Mouse (Mus musculus): ENCODE results near the gene Ccdc151. TPM values are rescaled to one million over a fixed set of nuclear protein-coding genes. Genes with fewer than 3 reads are reported as not detected.

Ccdc151 gene
- polyA plus RNA-seq (2014; fragmentation: Nextera tagmentation; extraction: Ambion mirVana), result 5.5 and 5.7 TPM in 2 replicates

GRCm38 (mm10) chr9:22002194-22003162, at the start of gene Ccdc151, which contains the start of gene Prkcsh:
Gene Ccdc151, minus strand, starts transcription at chr9:22002634.
Gene Prkcsh, plus strand, starts transcription at chr9:22002806.
- 5% methylated on average over 57 of the region's 57 CpGs for WGBS
- H3K27ac ChIP-seq (ENCODE audit: low read depth, low read length), result peak within 1 kb of the TSS; percentile 58
- H3K36me3 ChIP-seq (ENCODE audit: control insufficient read depth, insufficient read depth, low read length), result peaks cover 4% of the 10 kb centered on the region; the same call in 1 of the 2 replicates
- H3K4me1 ChIP-seq (replicated peaks; ENCODE audit: control insufficient read depth, insufficient read depth, low read length), result peaks cover 5% of the 10 kb centered on the region
- no peaks in the 10 kb centered on the region for H3K9me3 ChIP-seq (ENCODE audit: control insufficient read depth, low read length)
- peak within 1 kb of the TSS; percentile 70 for H3K9ac ChIP-seq (ENCODE audit: low read depth, low read length)
- DNase-seq (ENCODE audit: low spot score) (peak; percentile 99), ATAC-seq (ENCODE audit: low FRiP score) (peak; percentile 99)
- peak within 1 kb of the TSS; percentile 83 for H3K4me3 ChIP-seq (ENCODE audit: low read depth, low read length)
- H3K4me2 ChIP-seq (replicated peaks; ENCODE audit: low read depth, low read length), result peak within 1 kb of the TSS; percentile 67
- no peaks in the 10 kb centered on the region for H3K27me3 ChIP-seq (ENCODE audit: control insufficient read depth, insufficient read depth, low read length)

GRCm38 (mm10) chr9:22051958-22052254, 49.5 kb upstream of the Ccdc151 start, which contains the start of gene Elavl3:
Gene Elavl3, minus strand, starts transcription at chr9:22052023.
- peak within 1 kb of the TSS; percentile 95 for H3K27ac ChIP-seq (ENCODE audit: low read depth, low read length)
- ATAC-seq (ENCODE audit: low FRiP score) (peak; percentile 70), DNase-seq (ENCODE audit: low spot score) (peak; percentile 89)
- H3K4me3 ChIP-seq (ENCODE audit: low read depth, low read length), result peak within 1 kb of the TSS; percentile 93
- under 1% methylated on average over 21 of the region's 28 CpGs for WGBS
- H3K9ac ChIP-seq (ENCODE audit: low read depth, low read length), result peak within 1 kb of the TSS; percentile 97
- peaks cover 8% of the 10 kb centered on the region; the same call in 1 of the 2 replicates for H3K4me1 ChIP-seq (replicated peaks; ENCODE audit: control insufficient read depth, insufficient read depth, low read length)
- no peaks in the 10 kb centered on the region for H3K9me3 ChIP-seq (ENCODE audit: control insufficient read depth, low read length)
- H3K4me2 ChIP-seq (replicated peaks; ENCODE audit: low read depth, low read length), result peak within 1 kb of the TSS; percentile 68
- no peaks in the 10 kb centered on the region for H3K36me3 ChIP-seq (ENCODE audit: control insufficient read depth, insufficient read depth, low read length)
- H3K27me3 ChIP-seq (ENCODE audit: control insufficient read depth, insufficient read depth, low read length), result peaks cover 8% of the 10 kb centered on the region; the same call in 1 of the 2 replicates

GRCm38 (mm10) chr9:22051161-22051957, 48.9 kb upstream of the Ccdc151 start:
- ATAC-seq (ENCODE audit: low FRiP score) (peak; percentile 39), DNase-seq (ENCODE audit: low spot score) (peak; percentile 71)
- peaks cover 8% of the 10 kb centered on the region; the same call in 1 of the 2 replicates for H3K4me1 ChIP-seq (replicated peaks; ENCODE audit: control insufficient read depth, insufficient read depth, low read length)
- H3K27ac ChIP-seq (ENCODE audit: low read depth, low read length), result peak overlapping the region; percentile 95
- peak overlapping the region; percentile 97 for H3K9ac ChIP-seq (ENCODE audit: low read depth, low read length)
- no peaks in the 10 kb centered on the region for H3K9me3 ChIP-seq (ENCODE audit: control insufficient read depth, low read length)
- no peaks in the 10 kb centered on the region for H3K36me3 ChIP-seq (ENCODE audit: control insufficient read depth, insufficient read depth, low read length)
- peaks cover 8% of the 10 kb centered on the region; the same call in 1 of the 2 replicates for H3K27me3 ChIP-seq (ENCODE audit: control insufficient read depth, insufficient read depth, low read length)
- peak overlapping the region; percentile 68 for H3K4me2 ChIP-seq (replicated peaks; ENCODE audit: low read depth, low read length)
- WGBS, result under 1% methylated on average over 45 of the region's 67 CpGs
- H3K4me3 ChIP-seq (ENCODE audit: low read depth, low read length), result peak overlapping the region; percentile 93

- Histone ChIP-seq H3K4me1 (replicated peaks; ENCODE audit: control insufficient read depth, insufficient read depth, low read length) (peaks cover 8% of the 10 kb centered on the region; the same call in 1 of the 2 replicates), H3K4me2 (replicated peaks; ENCODE audit: low read depth, low read length) (peak overlapping the region; percentile 68), H3K9me3 (ENCODE audit: control insufficient read depth, low read length) (no peaks in the 10 kb centered on the region), H3K4me3 (ENCODE audit: low read depth, low read length) (peak overlapping the region; percentile 93), H3K36me3 (ENCODE audit: control insufficient read depth, insufficient read depth, low read length) (no peaks in the 10 kb centered on the region), H3K27ac (ENCODE audit: low read depth, low read length) (peak overlapping the region; percentile 95), H3K27me3 (ENCODE audit: control insufficient read depth, insufficient read depth, low read length) (peaks cover 8% of the 10 kb centered on the region; the same call in 1 of the 2 replicates), H3K9ac (ENCODE audit: low read depth, low read length) (peak overlapping the region; percentile 97)
- DNase-seq (ENCODE audit: low spot score) (peak; percentile 91), ATAC-seq (ENCODE audit: low FRiP score) (peak; percentile 73)
- under 1% methylated on average over 28 of the region's 43 CpGs for WGBS
These were observed 48.0 kb upstream of the Ccdc151 start for GRCm38 (mm10) chr9:22050351-22050889.

GRCm38 (mm10) chr9:22049721-22050270, 47.4 kb upstream of the Ccdc151 start:
- Histone ChIP-seq H3K4me3 (ENCODE audit: low read depth, low read length) (peak overlapping the region; percentile 93), H3K9me3 (ENCODE audit: control insufficient read depth, low read length) (no peaks in the 10 kb centered on the region), H3K27me3 (ENCODE audit: control insufficient read depth, insufficient read depth, low read length) (peaks cover 8% of the 10 kb centered on the region; the same call in 1 of the 2 replicates), H3K4me1 (replicated peaks; ENCODE audit: control insufficient read depth, insufficient read depth, low read length) (peaks cover 8% of the 10 kb centered on the region; the same call in 1 of the 2 replicates), H3K27ac (ENCODE audit: low read depth, low read length) (peak overlapping the region; percentile 95), H3K4me2 (replicated peaks; ENCODE audit: low read depth, low read length) (peak overlapping the region; percentile 68), H3K36me3 (ENCODE audit: control insufficient read depth, insufficient read depth, low read length) (no peaks in the 10 kb centered on the region), H3K9ac (ENCODE audit: low read depth, low read length) (peak overlapping the region; percentile 97)
- no peak for ATAC-seq (ENCODE audit: low FRiP score)
- DNase-seq (ENCODE audit: low spot score), result peak; percentile 51
- 30% methylated on average over 4 of the region's 4 CpGs for WGBS

GRCm38 (mm10) chr9:22049315-22049714, 46.9 kb upstream of the Ccdc151 start:
- ATAC-seq (ENCODE audit: low FRiP score) (no peak), DNase-seq (ENCODE audit: low spot score) (no peak)
- H3K9me3 ChIP-seq (ENCODE audit: control insufficient read depth, low read length), result no peaks in the 10 kb centered on the region
- peak overlapping the region; percentile 97 for H3K9ac ChIP-seq (ENCODE audit: low read depth, low read length)
- WGBS, result 72% methylated on average over 11 of the region's 11 CpGs
- peak overlapping the region; percentile 68 for H3K4me2 ChIP-seq (replicated peaks; ENCODE audit: low read depth, low read length)
- no peaks in the 10 kb centered on the region for H3K36me3 ChIP-seq (ENCODE audit: control insufficient read depth, insufficient read depth, low read length)
- peak overlapping the region; percentile 93 for H3K4me3 ChIP-seq (ENCODE audit: low read depth, low read length)
- peak overlapping the region; percentile 95 for H3K27ac ChIP-seq (ENCODE audit: low read depth, low read length)
- peaks cover 5% of the 10 kb centered on the region; the same call in 1 of the 2 replicates for H3K4me1 ChIP-seq (replicated peaks; ENCODE audit: control insufficient read depth, insufficient read depth, low read length)
- peaks cover 6% of the 10 kb centered on the region; the same call in 1 of the 2 replicates for H3K27me3 ChIP-seq (ENCODE audit: control insufficient read depth, insufficient read depth, low read length)

GRCm38 (mm10) chr9:22047329-22047728, 44.9 kb upstream of the Ccdc151 start:
- no peak overlapping the region for H3K9ac ChIP-seq (ENCODE audit: low read depth, low read length)
- H3K4me3 ChIP-seq (ENCODE audit: low read depth, low read length), result no peak overlapping the region
- H3K27me3 ChIP-seq (ENCODE audit: control insufficient read depth, insufficient read depth, low read length), result peaks cover 6% of the 10 kb centered on the region; the same call in 1 of the 2 replicates
- H3K9me3 ChIP-seq (ENCODE audit: control insufficient read depth, low read length), result no peaks in the 10 kb centered on the region
- no peaks in the 10 kb centered on the region for H3K36me3 ChIP-seq (ENCODE audit: control insufficient read depth, insufficient read depth, low read length)
- 64% methylated on average over 9 of the region's 9 CpGs for WGBS
- no peak overlapping the region for H3K4me2 ChIP-seq (replicated peaks; ENCODE audit: low read depth, low read length)
- H3K4me1 ChIP-seq (replicated peaks; ENCODE audit: control insufficient read depth, insufficient read depth, low read length), result peaks cover 5% of the 10 kb centered on the region; the same call in 1 of the 2 replicates
- ATAC-seq (ENCODE audit: low FRiP score), result no peak
- no peak overlapping the region for H3K27ac ChIP-seq (ENCODE audit: low read depth, low read length)
- no peak for DNase-seq (ENCODE audit: low spot score)

GRCm38 (mm10) chr9:22041832-22042231, 39.4 kb upstream of the Ccdc151 start:
- H3K36me3 ChIP-seq (ENCODE audit: control insufficient read depth, insufficient read depth, low read length), result no peaks in the 10 kb centered on the region
- no peak overlapping the region for H3K4me2 ChIP-seq (replicated peaks; ENCODE audit: low read depth, low read length)
- DNase-seq (ENCODE audit: low spot score) (no peak), ATAC-seq (ENCODE audit: low FRiP score) (no peak)
- H3K4me3 ChIP-seq (ENCODE audit: low read depth, low read length), result no peak overlapping the region
- no peaks in the 10 kb centered on the region for H3K9me3 ChIP-seq (ENCODE audit: control insufficient read depth, low read length)
- H3K27ac ChIP-seq (ENCODE audit: low read depth, low read length), result no peak overlapping the region
- no peak overlapping the region for H3K9ac ChIP-seq (ENCODE audit: low read depth, low read length)
- H3K4me1 ChIP-seq (replicated peaks; ENCODE audit: control insufficient read depth, insufficient read depth, low read length), result no peaks in the 10 kb centered on the region
- WGBS, result 74% methylated on average over 2 of the region's 2 CpGs
- no peaks in the 10 kb centered on the region for H3K27me3 ChIP-seq (ENCODE audit: control insufficient read depth, insufficient read depth, low read length)
